Mouse (Mus musculus) CH12.LX (cell line): ENCODE measurements around the gene Tbc1d9b. TPM values are rescaled to one million over a fixed set of nuclear protein-coding genes. Genes with fewer than 3 reads are reported as not detected.

Experiments
- DNase-seq: peaks from one replicate; pipeline ENCODE4 v3.0.0-alpha.2; 2013; ENCODE audit errors: extremely low read depth
- H3K27ac ChIP-seq: 2 replicates; pipeline ENCODE4 v1.5.1; 2012; ENCODE audit warnings: low read depth, mild to moderate bottlenecking, control low read depth, moderate library complexity; ENCODE audit not compliant: insufficient read depth
- H3K27me3 ChIP-seq: replicated peaks from 2 replicates; pipeline ENCODE3; 2012; ENCODE audit warnings: inconsistent platforms
- H3K36me3 ChIP-seq, 2 experiments: replicated peaks in 1 of 2; 2 replicates each; pipeline versions ENCODE3 to v1.6.1; 2012; ENCODE audit warnings: inconsistent platforms in 1 of 2, low read length in 1 of 2, mild to moderate bottlenecking in 1 of 2, mixed read lengths in 1 of 2, moderate library complexity in 1 of 2; ENCODE audit not compliant: control insufficient read depth in 1 of 2, insufficient read depth in 1 of 2
- H3K4me1 ChIP-seq, 2 experiments: 2 replicates each; pipeline ENCODE4 v1.6.1; 2012; ENCODE audit warnings: inconsistent platforms in 1 of 2, moderate library complexity in 1 of 2; ENCODE audit not compliant: insufficient read depth in 2 of 2, control insufficient read depth in 1 of 2
- H3K4me2 ChIP-seq: 2 replicates; pipeline ENCODE4 v1.6.1; 2012; ENCODE audit warnings: low read depth, mild to moderate bottlenecking, control low read depth; ENCODE audit not compliant: poor library complexity, insufficient read depth, severe bottlenecking
- H3K4me3 ChIP-seq, 3 experiments: fragments of 150-350 bp in 1 of 3; sonication (generic) in 1 of 3; replicated peaks in 1 of 3; 2 replicates each; pipeline versions ENCODE3 to v1.5.1; 2011 to 2012; ENCODE audit warnings: low read depth in 2 of 3, low read length in 2 of 3, mild to moderate bottlenecking in 2 of 3, moderate library complexity in 2 of 3, control low read depth in 1 of 3, improper control_type of control experiment in 1 of 3, inconsistent platforms in 1 of 3, mixed read lengths in 1 of 3; ENCODE audit not compliant: poor library complexity in 1 of 3
- H3K79me2 ChIP-seq: replicated peaks from 2 replicates; pipeline ENCODE4 v1.6.1; 2012; ENCODE audit warnings: mild to moderate bottlenecking, moderate library complexity; ENCODE audit not compliant: control insufficient read depth, poor library complexity, insufficient read depth, severe bottlenecking; ENCODE audit errors: extremely low read depth
- H3K9ac ChIP-seq: 2 replicates; pipeline ENCODE4 v1.6.1; 2012; ENCODE audit warnings: low read depth, mild to moderate bottlenecking, control low read depth, moderate library complexity; ENCODE audit not compliant: insufficient read depth
- H3K9me3 ChIP-seq: replicated peaks from 2 replicates; pipeline ENCODE3; 2012; ENCODE audit warnings: low read length, inconsistent platforms, mixed read lengths
- CHD1 ChIP-seq: IDR thresholded peaks from 2 replicates; pipeline ENCODE4 v1.6.1; 2012; ENCODE audit warnings: low read depth, low read length, improper control_type of control experiment, inconsistent platforms
- E2F4 ChIP-seq: IDR thresholded peaks from 2 replicates; pipeline ENCODE4 v1.6.1; 2011; ENCODE audit warnings: low read depth, low read length, improper control_type of control experiment; ENCODE audit not compliant: insufficient replicate concordance
- ETS1 ChIP-seq: conservative IDR thresholded peaks from 2 replicates; pipeline ENCODE4 v1.6.1; 2012; ENCODE audit warnings: low read depth, mild to moderate bottlenecking, inconsistent platforms, low read length, improper control_type of control experiment, moderate library complexity
- GABPA ChIP-seq: IDR thresholded peaks from 2 replicates; pipeline ENCODE4 v1.6.1; 2012; ENCODE audit warnings: low read depth, low read length, improper control_type of control experiment, inconsistent platforms; ENCODE audit not compliant: insufficient replicate concordance
- JUND ChIP-seq: conservative IDR thresholded peaks from 2 replicates; pipeline ENCODE4 v1.6.1; 2011; ENCODE audit warnings: low read depth, low read length, improper control_type of control experiment
- MAFK ChIP-seq: IDR thresholded peaks from 2 replicates; pipeline ENCODE4 v1.6.1; 2011; ENCODE audit warnings: low read length, improper control_type of control experiment; ENCODE audit not compliant: insufficient replicate concordance
- MAX ChIP-seq: IDR thresholded peaks from 2 replicates; pipeline ENCODE4 v1.6.1; 2011; ENCODE audit warnings: low read length, improper control_type of control experiment
- MAZ ChIP-seq: IDR thresholded peaks from 2 replicates; pipeline ENCODE4 v1.6.1; 2012; ENCODE audit warnings: low read depth, mild to moderate bottlenecking, inconsistent platforms, low read length, improper control_type of control experiment, moderate library complexity
- MEF2A ChIP-seq: IDR thresholded peaks from 2 replicates; pipeline ENCODE4 v1.6.1; 2014; ENCODE audit warnings: low read depth, mild to moderate bottlenecking, inconsistent platforms, low read length, improper control_type of control experiment, borderline replicate concordance
- MYC ChIP-seq: IDR thresholded peaks from 2 replicates; pipeline ENCODE4 v1.6.1; 2011; ENCODE audit warnings: low read depth, mild to moderate bottlenecking, improper control_type of control experiment, low read length
- NRF1 ChIP-seq: IDR thresholded peaks from 2 replicates; pipeline ENCODE4 v1.6.1; 2014; ENCODE audit warnings: low read depth, mild to moderate bottlenecking, inconsistent platforms, low read length, improper control_type of control experiment, moderate library complexity
- POLR2A ChIP-seq: IDR thresholded peaks from 2 replicates; pipeline ENCODE4 v1.6.1; 2011; ENCODE audit warnings: low read depth, mild to moderate bottlenecking, improper control_type of control experiment, low read length
- POLR2AphosphoS2 ChIP-seq: IDR thresholded peaks from 2 replicates; pipeline ENCODE4 v1.6.1; 2011; ENCODE audit warnings: low read depth, low read length, improper control_type of control experiment
- RAD21 ChIP-seq: IDR thresholded peaks from 2 replicates; pipeline ENCODE4 v1.6.1; 2011; ENCODE audit warnings: low read depth, mild to moderate bottlenecking, low read length, improper control_type of control experiment, moderate library complexity
- RCOR1 ChIP-seq: conservative IDR thresholded peaks from 2 replicates; pipeline ENCODE4 v1.6.1; 2012; ENCODE audit warnings: low read depth, mild to moderate bottlenecking, inconsistent platforms, low read length, improper control_type of control experiment
- SIN3A ChIP-seq: IDR thresholded peaks from 2 replicates; pipeline ENCODE4 v1.6.1; 2012; ENCODE audit warnings: low read length, improper control_type of control experiment, inconsistent platforms
- SMC3 ChIP-seq: IDR thresholded peaks from 2 replicates; pipeline ENCODE4 v1.6.1; 2011; ENCODE audit warnings: low read depth, low read length, improper control_type of control experiment
- TBP ChIP-seq: conservative IDR thresholded peaks from 2 replicates; pipeline ENCODE4 v1.6.1; 2011; ENCODE audit warnings: low read depth, low read length, improper control_type of control experiment
- TCF12 ChIP-seq: IDR thresholded peaks from 2 replicates; pipeline ENCODE4 v1.6.1; 2014; ENCODE audit warnings: low read depth, mild to moderate bottlenecking, inconsistent platforms, low read length, improper control_type of control experiment
- UBTF ChIP-seq: IDR thresholded peaks from 2 replicates; pipeline ENCODE4 v1.6.1; 2012; ENCODE audit warnings: low read depth, mild to moderate bottlenecking, inconsistent platforms, low read length, improper control_type of control experiment, moderate library complexity
- USF1 ChIP-seq: IDR thresholded peaks from 2 replicates; pipeline ENCODE4 v1.6.1; 2014; ENCODE audit warnings: low read depth, mild to moderate bottlenecking, inconsistent platforms, low read length, improper control_type of control experiment
- USF2 ChIP-seq: conservative IDR thresholded peaks from 2 replicates; pipeline ENCODE4 v1.6.1; 2011; ENCODE audit warnings: low read depth, low read length, improper control_type of control experiment
- ZC3H11A ChIP-seq: IDR thresholded peaks from 2 replicates; pipeline ENCODE4 v1.6.1; 2012; ENCODE audit warnings: low read depth, mild to moderate bottlenecking, inconsistent platforms, low read length, improper control_type of control experiment
- ZKSCAN1 ChIP-seq: IDR thresholded peaks from 2 replicates; pipeline ENCODE4 v1.6.1; 2012; ENCODE audit warnings: low read depth, inconsistent platforms, low read length, improper control_type of control experiment, borderline replicate concordance
- ZMIZ1 ChIP-seq: IDR thresholded peaks from 2 replicates; pipeline ENCODE4 v1.6.1; 2012; ENCODE audit warnings: low read depth, mild to moderate bottlenecking, inconsistent platforms, low read length, improper control_type of control experiment
- ZNF384 ChIP-seq: IDR thresholded peaks from 2 replicates; pipeline ENCODE4 v1.6.1; 2012; ENCODE audit warnings: low read depth, low read length, improper control_type of control experiment, inconsistent platforms
- dilution Hi-C: fragments of 300-500 bp; cut with MboI; formaldehyde crosslinking; loops from 2 replicates; pipeline ENCODE4 v1.14.3; 2020; ENCODE audit warnings: low sequenced_read_pairs; ENCODE audit not compliant: extremely low pct_unique_long_range_greater_than_20kb, extremely low pct_ligation_motif_present
- in situ Hi-C: fragments of 300-500 bp; cut with MboI; formaldehyde crosslinking; loops from 3 replicates; pipeline ENCODE4 v1.14.3; 2019; ENCODE audit warnings: low sequenced_read_pairs, low pct_ligation_motif_present, low pct_unique_long_range_greater_than_20kb, mixed read lengths
- polyA plus RNA-seq: library from polyadenylated mRNA; unstranded; fragments of >175 nt; gene quantifications from 2 replicates; pipeline ENCODE4 v1.2.1, GENCODE M21; 2012; ENCODE audit warnings: low read depth; ENCODE audit not compliant: insufficient read length
- total RNA-seq, 2 experiments: library from RNA; depleted of rRNA; stranded (reverse); fragments of 300-350 nt in 1 of 2; fragments of >200 nt in 1 of 2; gene quantifications; 2 replicates each; pipeline ENCODE4 v1.2.3; 2012 to 2014

Tbc1d9b gene
- total and polyA plus RNA-seq, 3 experiments: 14.1 to 28.6 (median 27.9) TPM

GRCm38 (mm10) chr11:50095661-50096060 is 35.5 kb upstream of the Tbc1d9b start:
- no peak for TF ChIP-seq ZMIZ1
- no peak for TF ChIP-seq POLR2AphosphoS2
- TF ChIP-seq MYC: no peak
- no peak for TF ChIP-seq JUND
- TF ChIP-seq E2F4: no peak
- no peak for TF ChIP-seq NRF1
- TF ChIP-seq MAX: no peak
- no peak for TF ChIP-seq MEF2A
- no peak for TF ChIP-seq SIN3A
- TF ChIP-seq USF1: no peak
- no peak for TF ChIP-seq ZNF384
- no peak for TF ChIP-seq CHD1
- no peak for TF ChIP-seq UBTF
- TF ChIP-seq TBP: no peak
- no peak for TF ChIP-seq ZKSCAN1
- TF ChIP-seq GABPA: no peak
- TF ChIP-seq ETS1: no peak
- TF ChIP-seq MAFK: no peak
- no peak for TF ChIP-seq RCOR1
- TF ChIP-seq, all 38 proteins: peak for 0
- H3K27me3 ChIP-seq: no peaks in the 10 kb centered on the region
- dilution Hi-C loops (no loop called here), in situ Hi-C loops (no loop called here)
- no peak overlapping the region for H3K27ac ChIP-seq
- H3K9ac ChIP-seq: no peak overlapping the region
- no peaks in the 10 kb centered on the region for H3K9me3 ChIP-seq
- H3K4me3 ChIP-seq: no peak overlapping the region
- no peaks in the 10 kb centered on the region for H3K36me3 ChIP-seq
- H3K4me2 ChIP-seq: no peak overlapping the region
- no peak for DNase-seq
- H3K4me1 ChIP-seq: peaks cover 0 to 16% of the 10 kb centered on the region in 2 experiments; a peak in 2 of 4 replicates
- no peaks in the 10 kb centered on the region for H3K79me2 ChIP-seq

- TF ChIP-seq TCF12: no peak
- TF ChIP-seq SMC3: no peak
- TF ChIP-seq ZNF384: no peak
- no peak for TF ChIP-seq ZKSCAN1
- TF ChIP-seq RAD21: no peak
- TF ChIP-seq USF2: no peak
- no peak for TF ChIP-seq NRF1
- no peak for TF ChIP-seq MAZ
- no peak for TF ChIP-seq ZC3H11A
- no peak for TF ChIP-seq MAFK
- no peak for TF ChIP-seq POLR2A
- no peaks in the 10 kb centered on the region for H3K9me3 ChIP-seq
- H3K27ac ChIP-seq: no peak overlapping the region
- H3K9ac ChIP-seq: no peak overlapping the region
- no peak overlapping the region for H3K4me3 ChIP-seq
- dilution Hi-C loops: no loop called here
- H3K27me3 ChIP-seq: no peaks in the 10 kb centered on the region
- no peak overlapping the region for H3K4me2 ChIP-seq
- in situ Hi-C loops: no loop called here
- no peaks in the 10 kb centered on the region for H3K79me2 ChIP-seq
- no peaks in the 10 kb centered on the region for H3K36me3 ChIP-seq
- peaks cover 0 to 2% of the 10 kb centered on the region in 2 experiments; a peak in 1 of 4 replicates for H3K4me1 ChIP-seq
- no peak for DNase-seq
Measured at GRCm38 (mm10) chr11:50097091-50097490, 34.1 kb upstream of the Tbc1d9b start.
